Mouse (Mus musculus): ENCODE data around the gene Hyal6. TPM values are rescaled to one million over a fixed set of nuclear protein-coding genes. Genes with fewer than 3 reads are reported as not detected.

Gene Hyal6
- total and polyA plus RNA-seq, 3 experiments = not detected

- dilution Hi-C loops (cut with MboI; ENCODE audit: extremely low pct_ligation_motif_present, extremely low pct_unique_long_range_greater_than_20kb, low sequenced_read_pairs) = no loop called here
- TF ChIP-seq POLR2AphosphoS2 (IDR thresholded peaks at IDR 0.05; ENCODE audit: low read depth, low read length) (no peak), BHLHE40 (IDR thresholded peaks at IDR 0.05; ENCODE audit: low read depth, low read length) (no peak), CTCF (conservative IDR thresholded peaks at IDR 0.05 in 1 of 2, IDR thresholded peaks at IDR 0.05 in 1 of 2; ENCODE audit: low read depth in 2 of 2, low read length in 2 of 2) (peak; percentile 25 to 72; a peak in 2 of 4 replicates), SMC3 (IDR thresholded peaks at IDR 0.05; ENCODE audit: low read depth, low read length) (peak; percentile 67), ZC3H11A (IDR thresholded peaks at IDR 0.05; ENCODE audit: low read depth, low read length) (no peak), MYC (IDR thresholded peaks at IDR 0.05; ENCODE audit: low read depth, low read length) (no peak), TBP (conservative IDR thresholded peaks at IDR 0.05; ENCODE audit: low read depth, low read length) (no peak), HCFC1 (IDR thresholded peaks at IDR 0.05; ENCODE audit: low read depth, low read length) (no peak; the same call in 1 of the 2 replicates), IRF4 (IDR thresholded peaks at IDR 0.05; ENCODE audit: low read depth, low read length) (no peak), JUND (conservative IDR thresholded peaks at IDR 0.05; ENCODE audit: low read depth, low read length) (no peak), MAX (IDR thresholded peaks at IDR 0.05; ENCODE audit: low read length) (no peak), NRF1 (IDR thresholded peaks at IDR 0.05; ENCODE audit: low read depth, low read length) (no peak), EP300 (IDR thresholded peaks at IDR 0.05; ENCODE audit: low read length) (no peak), MXI1 (IDR thresholded peaks at IDR 0.05; ENCODE audit: low read depth, low read length) (no peak), MEF2A (IDR thresholded peaks at IDR 0.05; ENCODE audit: borderline replicate concordance, low read depth, low read length) (no peak), MAZ (IDR thresholded peaks at IDR 0.05; ENCODE audit: low read depth, low read length) (no peak), UBTF (IDR thresholded peaks at IDR 0.05; ENCODE audit: low read depth, low read length) (no peak), CHD2 (IDR thresholded peaks at IDR 0.05; ENCODE audit: low read length) (no peak), TCF12 (IDR thresholded peaks at IDR 0.05; ENCODE audit: low read depth, low read length) (no peak), USF2 (conservative IDR thresholded peaks at IDR 0.05; ENCODE audit: low read depth, low read length) (no peak), POLR2A (IDR thresholded peaks at IDR 0.05; ENCODE audit: low read depth, low read length) (no peak), ZKSCAN1 (IDR thresholded peaks at IDR 0.05; ENCODE audit: borderline replicate concordance, low read depth, low read length) (no peak), CHD1 (IDR thresholded peaks at IDR 0.05; ENCODE audit: low read depth, low read length) (no peak), RAD21 (IDR thresholded peaks at IDR 0.05; ENCODE audit: low read depth, low read length) (peak; percentile 88)
Observed at GRCm38 (mm10) chr6:24721317-24722099, 11.5 kb upstream of the Hyal6 start.

More at GRCm38 (mm10) chr6:24721317-24722099, 11.5 kb upstream of the Hyal6 start:
- no peak overlapping the region for H3K27ac ChIP-seq (ENCODE audit: insufficient read depth, low read depth)
- H3K4me3 ChIP-seq (replicated peaks in 1 of 3; ENCODE audit: low read depth in 2 of 3, low read length in 2 of 3, poor library complexity in 1 of 3) = peak overlapping the region in 1 of 3 experiments; percentile 35
- H3K4me1 ChIP-seq (ENCODE audit: control insufficient read depth in 1 of 2, insufficient read depth in 2 of 2) = no peaks in the 10 kb centered on the region
- DNase-seq (ENCODE audit: extremely low read depth) = peak; percentile 51
- no peaks in the 10 kb centered on the region for H3K79me2 ChIP-seq (replicated peaks; ENCODE audit: control insufficient read depth, extremely low read depth, insufficient read depth, poor library complexity, severe bottlenecking)
- no peak overlapping the region; the same call in 1 of the 2 replicates for H3K9ac ChIP-seq (ENCODE audit: insufficient read depth, low read depth)
- no peaks in the 10 kb centered on the region for H3K9me3 ChIP-seq (replicated peaks; ENCODE audit: low read length)
- in situ Hi-C loops (cut with MboI; ENCODE audit: low pct_ligation_motif_present, low pct_unique_long_range_greater_than_20kb, low sequenced_read_pairs) = no loop called here
- no peaks in the 10 kb centered on the region for H3K36me3 ChIP-seq (replicated peaks in 1 of 2; ENCODE audit: control insufficient read depth in 1 of 2, insufficient read depth in 1 of 2, low read length in 1 of 2)
- H3K27me3 ChIP-seq (replicated peaks) = no peaks in the 10 kb centered on the region
- peak overlapping the region; percentile 82 for H3K4me2 ChIP-seq (ENCODE audit: insufficient read depth, low read depth, poor library complexity, severe bottlenecking)

Measured in CH12.LX (cell line).